Mouse (Mus musculus): ENCODE results near the gene Sap18b. TPM values are rescaled to one million over a fixed set of nuclear protein-coding genes. Genes with fewer than 3 reads are reported as not detected.
"Not testable (repeated sequence)": the region's sequence is repeated elsewhere in the genome, so short reads cannot be mapped to it uniquely, and the experiment has no call there.

The Sap18b gene
- total RNA-seq, 1 experiment: 109 TPM

DNA sequence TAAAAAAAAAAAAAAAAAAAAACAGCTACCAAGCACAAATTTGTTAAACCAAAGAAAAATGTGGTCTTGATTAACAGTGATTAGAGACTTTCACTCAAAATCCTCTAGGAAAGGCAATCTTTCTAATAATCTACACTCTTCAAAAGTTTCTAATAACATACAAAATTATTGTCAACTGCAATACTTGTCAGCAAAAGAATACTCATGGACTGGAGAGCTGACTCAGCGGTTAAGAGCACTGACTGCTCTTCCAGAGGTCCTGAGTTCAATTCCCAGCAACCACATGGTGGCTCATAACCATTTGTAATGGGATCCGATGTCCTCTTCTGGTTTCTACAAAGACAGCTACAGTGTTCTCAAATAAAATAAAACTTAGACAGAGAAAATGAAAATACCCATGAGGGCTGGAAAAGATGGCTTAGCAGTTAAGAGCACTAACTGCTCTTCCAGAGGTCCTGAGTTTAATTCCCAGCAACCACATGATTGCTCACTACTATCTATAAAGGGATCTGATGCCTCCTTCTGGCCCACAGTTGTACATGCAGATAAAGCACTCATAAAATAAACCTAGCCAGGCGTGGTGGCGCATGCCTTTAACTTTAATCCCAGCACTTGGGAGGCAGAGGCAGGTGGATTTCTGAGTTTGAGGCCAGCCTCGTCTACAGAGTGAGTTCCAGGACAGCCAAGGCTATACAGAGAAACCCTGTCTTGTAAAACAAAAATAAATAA, 29.6 kb upstream of the Sap18b start:
- H3K4me1 ChIP-seq (ENCODE audit: control insufficient read depth in 2 of 2, insufficient read depth in 2 of 2, low read length in 2 of 2, poor library complexity in 1 of 2); DNase-seq (ENCODE audit: low read depth, low spot score); H3K9me3 ChIP-seq (ENCODE audit: control insufficient read depth, insufficient read depth, low read depth, low read length); in situ Hi-C loops (cut with MboI; ENCODE audit: low sequenced_read_pairs in 2 of 2, unreplicated experiment in 2 of 2); H3K4me3 ChIP-seq (ENCODE audit: insufficient read depth in 1 of 2, low read depth in 1 of 2, low read length in 2 of 2, poor library complexity in 1 of 2, severe bottlenecking in 1 of 2); H3K9ac ChIP-seq (ENCODE audit: insufficient read depth, low read depth, low read length, poor library complexity, severe bottlenecking); H3K27ac ChIP-seq (ENCODE audit: insufficient read depth, low read depth, low read length, poor library complexity, severe bottlenecking); H3K36me3 ChIP-seq (ENCODE audit: control insufficient read depth, insufficient read depth, low read length, poor library complexity, severe bottlenecking): not testable (repeated sequence)
- TF ChIP-seq MAFK (IDR thresholded peaks at IDR 0.05; ENCODE audit: insufficient read depth, low read depth, low read length): peak; percentile 85

DNA sequence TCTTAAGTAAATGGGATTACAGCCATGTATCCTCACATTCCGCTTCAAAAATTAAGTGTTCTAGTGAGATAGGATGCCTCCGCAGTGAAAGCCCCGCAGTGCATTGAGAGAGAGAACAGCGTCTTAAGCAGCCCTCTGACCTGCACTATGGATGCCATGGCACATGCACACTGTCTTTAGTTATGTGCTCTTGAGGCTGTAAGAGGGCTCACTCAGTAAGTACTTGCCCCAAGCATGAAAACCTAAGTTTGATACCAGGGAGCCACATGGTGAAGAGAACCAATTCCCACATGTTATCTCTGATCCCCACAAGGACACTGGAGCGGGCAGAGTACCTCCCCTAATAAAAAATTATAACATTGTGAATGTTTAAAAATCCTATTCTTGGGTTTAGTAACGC, 26.0 kb upstream of the Sap18b start:
- H3K4me1 ChIP-seq (ENCODE audit: control insufficient read depth in 2 of 2, insufficient read depth in 2 of 2, low read length in 2 of 2, poor library complexity in 1 of 2): peaks cover 10 to 15% of the 10 kb centered on the region in 2 experiments
- H3K4me3 ChIP-seq (ENCODE audit: insufficient read depth in 1 of 2, low read depth in 1 of 2, low read length in 2 of 2, poor library complexity in 1 of 2, severe bottlenecking in 1 of 2): no peak overlapping the region
- H3K9ac ChIP-seq (ENCODE audit: insufficient read depth, low read depth, low read length, poor library complexity, severe bottlenecking): no peak overlapping the region
- no peak for DNase-seq (ENCODE audit: low read depth, low spot score)
- in situ Hi-C loops (cut with MboI; ENCODE audit: low sequenced_read_pairs in 2 of 2, unreplicated experiment in 2 of 2): no loop called here
- H3K36me3 ChIP-seq (ENCODE audit: control insufficient read depth, insufficient read depth, low read length, poor library complexity, severe bottlenecking): peaks cover 6% of the 10 kb centered on the region; the same call in 1 of the 2 replicates
- H3K9me3 ChIP-seq (ENCODE audit: control insufficient read depth, insufficient read depth, low read depth, low read length): no peaks in the 10 kb centered on the region
- TF ChIP-seq ZNF384 (IDR thresholded peaks at IDR 0.05; ENCODE audit: low read depth, low read length): no peak
- no peak for TF ChIP-seq ZC3H11A (IDR thresholded peaks at IDR 0.05; ENCODE audit: borderline replicate concordance, low read depth, low read length)
- TF ChIP-seq CHD2 (IDR thresholded peaks at IDR 0.05; ENCODE audit: low read depth, low read length): no peak
- no peak for TF ChIP-seq HCFC1 (IDR thresholded peaks at IDR 0.05; ENCODE audit: borderline replicate concordance, insufficient read depth, low read length)
- no peak for TF ChIP-seq MAFK (IDR thresholded peaks at IDR 0.05; ENCODE audit: insufficient read depth, low read depth, low read length)
- no peak overlapping the region for H3K27ac ChIP-seq (ENCODE audit: insufficient read depth, low read depth, low read length, poor library complexity, severe bottlenecking)

DNA sequence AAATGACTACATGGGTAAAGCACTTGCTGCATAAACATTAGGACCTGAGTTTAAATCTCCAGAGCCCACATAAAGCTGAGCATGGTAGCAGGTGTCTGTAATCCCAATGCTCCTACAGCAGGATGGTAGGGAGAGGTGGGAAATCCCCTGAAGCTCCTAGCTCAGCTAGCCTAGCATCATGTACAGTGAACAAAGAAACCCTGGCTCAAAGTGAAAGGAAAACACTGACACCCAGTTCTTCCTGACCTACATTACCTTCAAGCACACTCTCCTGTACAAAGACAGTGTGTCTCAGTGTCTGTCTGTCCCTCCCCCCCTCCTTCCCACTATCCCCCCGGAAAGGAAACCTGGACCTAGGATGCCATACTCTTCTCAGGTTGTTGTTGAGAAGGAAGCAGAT, 25.3 kb upstream of the Sap18b start:
- H3K4me3 ChIP-seq (ENCODE audit: insufficient read depth in 1 of 2, low read depth in 1 of 2, low read length in 2 of 2, poor library complexity in 1 of 2, severe bottlenecking in 1 of 2): no peak overlapping the region
- no peak for DNase-seq (ENCODE audit: low read depth, low spot score)
- no peak overlapping the region for H3K27ac ChIP-seq (ENCODE audit: insufficient read depth, low read depth, low read length, poor library complexity, severe bottlenecking)
- peaks cover 8 to 18% of the 10 kb centered on the region in 2 experiments for H3K4me1 ChIP-seq (ENCODE audit: control insufficient read depth in 2 of 2, insufficient read depth in 2 of 2, low read length in 2 of 2, poor library complexity in 1 of 2)
- H3K9ac ChIP-seq (ENCODE audit: insufficient read depth, low read depth, low read length, poor library complexity, severe bottlenecking): no peak overlapping the region
- in situ Hi-C loops (cut with MboI; ENCODE audit: low sequenced_read_pairs in 2 of 2, unreplicated experiment in 2 of 2): no loop called here
- peaks cover 10% of the 10 kb centered on the region; the same call in 1 of the 2 replicates for H3K36me3 ChIP-seq (ENCODE audit: control insufficient read depth, insufficient read depth, low read length, poor library complexity, severe bottlenecking)
- no peaks in the 10 kb centered on the region for H3K9me3 ChIP-seq (ENCODE audit: control insufficient read depth, insufficient read depth, low read depth, low read length)
- TF ChIP-seq CHD2 (IDR thresholded peaks at IDR 0.05; ENCODE audit: low read depth, low read length) (no peak), MAFK (IDR thresholded peaks at IDR 0.05; ENCODE audit: insufficient read depth, low read depth, low read length) (no peak), HCFC1 (IDR thresholded peaks at IDR 0.05; ENCODE audit: borderline replicate concordance, insufficient read depth, low read length) (no peak), ZC3H11A (IDR thresholded peaks at IDR 0.05; ENCODE audit: borderline replicate concordance, low read depth, low read length) (no peak), ZNF384 (IDR thresholded peaks at IDR 0.05; ENCODE audit: low read depth, low read length) (no peak)

DNA sequence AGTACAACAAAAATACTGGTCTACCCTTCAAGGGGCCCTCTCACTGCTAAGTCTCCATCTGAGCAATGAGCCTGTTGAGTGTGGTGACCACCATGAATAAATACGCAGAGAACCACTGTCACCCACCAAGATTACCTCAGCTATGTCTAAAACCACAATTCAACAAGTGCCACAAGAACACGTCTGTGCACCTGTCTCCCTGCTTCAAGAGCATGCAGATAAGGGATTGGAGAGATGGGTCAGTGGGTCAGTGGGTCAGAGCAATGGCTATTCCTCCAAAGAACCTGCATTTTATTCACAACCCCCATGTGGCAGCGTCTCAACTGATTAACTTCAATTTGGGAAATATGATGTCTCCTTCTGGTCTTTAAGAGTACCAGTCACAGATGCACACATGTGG, 24.8 kb upstream of the Sap18b start:
- DNase-seq (ENCODE audit: low read depth, low spot score): no peak
- Histone ChIP-seq H3K4me1 (ENCODE audit: control insufficient read depth in 2 of 2, insufficient read depth in 2 of 2, low read length in 2 of 2, poor library complexity in 1 of 2) (peaks cover 8 to 18% of the 10 kb centered on the region in 2 experiments), H3K4me3 (ENCODE audit: insufficient read depth in 1 of 2, low read depth in 1 of 2, low read length in 2 of 2, poor library complexity in 1 of 2, severe bottlenecking in 1 of 2) (no peak overlapping the region), H3K9me3 (ENCODE audit: control insufficient read depth, insufficient read depth, low read depth, low read length) (no peaks in the 10 kb centered on the region), H3K9ac (ENCODE audit: insufficient read depth, low read depth, low read length, poor library complexity, severe bottlenecking) (no peak overlapping the region), H3K27ac (ENCODE audit: insufficient read depth, low read depth, low read length, poor library complexity, severe bottlenecking) (no peak overlapping the region), H3K36me3 (ENCODE audit: control insufficient read depth, insufficient read depth, low read length, poor library complexity, severe bottlenecking) (peaks cover 10% of the 10 kb centered on the region; the same call in 1 of the 2 replicates)
- TF ChIP-seq ZNF384 (IDR thresholded peaks at IDR 0.05; ENCODE audit: low read depth, low read length): no peak
- TF ChIP-seq HCFC1 (IDR thresholded peaks at IDR 0.05; ENCODE audit: borderline replicate concordance, insufficient read depth, low read length): no peak
- no peak for TF ChIP-seq CHD2 (IDR thresholded peaks at IDR 0.05; ENCODE audit: low read depth, low read length)
- TF ChIP-seq MAFK (IDR thresholded peaks at IDR 0.05; ENCODE audit: insufficient read depth, low read depth, low read length): no peak
- no peak for TF ChIP-seq ZC3H11A (IDR thresholded peaks at IDR 0.05; ENCODE audit: borderline replicate concordance, low read depth, low read length)
- in situ Hi-C loops (cut with MboI; ENCODE audit: low sequenced_read_pairs in 2 of 2, unreplicated experiment in 2 of 2): no loop called here

All from ES-E14 (cell line).